In the genomic region with DNA sequence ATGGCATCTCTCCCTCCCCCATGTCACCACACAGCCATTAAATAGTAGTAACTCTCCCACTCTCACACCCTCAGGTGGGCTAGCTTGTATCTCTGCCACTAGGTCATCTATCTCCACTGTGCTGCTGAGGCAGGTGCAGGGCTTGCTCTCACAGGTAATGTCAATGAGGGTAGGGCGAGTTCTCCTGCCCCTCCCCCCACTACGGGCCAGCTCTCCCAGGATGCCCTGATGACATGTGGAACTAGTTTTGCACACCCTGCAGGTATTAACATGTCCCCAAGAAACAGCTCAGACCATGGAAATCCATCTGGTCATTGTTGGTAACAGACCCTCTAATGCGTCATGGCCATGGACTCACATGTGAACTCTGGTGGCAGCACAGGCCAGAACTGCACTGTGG, we compare ENCODE assay signal across 22 mouse cellular contexts.
DNase-seq lines count a peak whose midpoint lies in the region; ATAC-seq lines count a peak whose summit lies in the region.
"Had no signal": no experiment of that assay in that cellular context is flagged by ENCODE, and none has a peak within 500 bp of the region (broad histone marks: within the 10 kb centered on the region; RNA-seq: fewer than 3 reads in every experiment).

No protein-coding gene starts in this region.

- H3K4me1 ChIP-seq in embryonic facial prominence, embryonic 13.5 days = no peaks in the 10 kb centered on the region
- no peaks in the 10 kb centered on the region for H3K4me1 ChIP-seq in embryonic facial prominence, embryonic 10.5 days
- no peaks in the 10 kb centered on the region for H3K4me1 ChIP-seq in hindbrain, embryonic 11.5 days (replicated peaks; ENCODE audit: control insufficient read depth, insufficient read depth, low read length)
- H3K4me1 ChIP-seq in hindbrain, embryonic 12.5 days = no peaks in the 10 kb centered on the region
- H3K4me1 ChIP-seq: forebrain, embryonic 13.5 days; forebrain, embryonic 15.5 days had no signal

- DNase-seq in embryonic facial prominence, embryonic 10.5 days (ENCODE audit: low spot score) = no peak
- no peak for DNase-seq in hindbrain, embryonic 11.5 days (ENCODE audit: low spot score)
- DNase-seq: adrenal gland, adult 8-10 months; adrenal gland, postnatal 14 days; adrenal gland, postnatal 36 days; B cell, adult 2 months; cerebellum, adult 11-12 months; cerebellum, adult 2 months; cerebellum, adult 9-10 months; cerebellum, postnatal 10 days; cerebellum, postnatal 25 days; forebrain, postnatal 0 days had no signal

- WGBS in embryonic facial prominence, embryonic 13.5 days = 71% methylated on average over 3 of the region's 3 CpGs
- WGBS in embryonic facial prominence, embryonic 10.5 days = 82% methylated on average over 3 of the region's 3 CpGs
- WGBS in hindbrain, embryonic 11.5 days = 90% methylated on average over 3 of the region's 3 CpGs
- WGBS in hindbrain, embryonic 12.5 days = 92% methylated on average over 3 of the region's 3 CpGs

- no peaks in the 10 kb centered on the region for H3K27me3 ChIP-seq in embryonic facial prominence, embryonic 13.5 days
- no peaks in the 10 kb centered on the region for H3K27me3 ChIP-seq in embryonic facial prominence, embryonic 10.5 days (replicated peaks; ENCODE audit: low read depth, poor library complexity, severe bottlenecking)
- no peaks in the 10 kb centered on the region for H3K27me3 ChIP-seq in hindbrain, embryonic 11.5 days (ENCODE audit: control insufficient read depth, insufficient read depth, low read length)
- no peaks in the 10 kb centered on the region for H3K27me3 ChIP-seq in hindbrain, embryonic 12.5 days
- H3K27me3 ChIP-seq: CH12.LX; forebrain, embryonic 13.5 days; forebrain, embryonic 15.5 days; Patski had no signal

- no peaks in the 10 kb centered on the region for H3K9me3 ChIP-seq in embryonic facial prominence, embryonic 13.5 days
- H3K9me3 ChIP-seq in embryonic facial prominence, embryonic 10.5 days = no peaks in the 10 kb centered on the region
- H3K9me3 ChIP-seq in hindbrain, embryonic 11.5 days (ENCODE audit: control insufficient read depth, low read length) = no peaks in the 10 kb centered on the region
- no peaks in the 10 kb centered on the region for H3K9me3 ChIP-seq in hindbrain, embryonic 12.5 days (replicated peaks)
- H3K9me3 ChIP-seq: forebrain, embryonic 13.5 days; forebrain, embryonic 15.5 days had no signal

- H3K4me3 ChIP-seq in embryonic facial prominence, embryonic 13.5 days = no peak overlapping the region
- H3K4me3 ChIP-seq in embryonic facial prominence, embryonic 10.5 days = no peak overlapping the region
- H3K4me3 ChIP-seq in hindbrain, embryonic 11.5 days (ENCODE audit: low read depth, low read length) = no peak overlapping the region
- H3K4me3 ChIP-seq in hindbrain, embryonic 12.5 days = no peak overlapping the region
- H3K4me3 ChIP-seq: forebrain, embryonic 13.5 days; forebrain, embryonic 15.5 days had no signal

- no peaks in the 10 kb centered on the region for H3K36me3 ChIP-seq in embryonic facial prominence, embryonic 13.5 days
- H3K36me3 ChIP-seq in embryonic facial prominence, embryonic 10.5 days (replicated peaks) = no peaks in the 10 kb centered on the region
- H3K36me3 ChIP-seq in hindbrain, embryonic 11.5 days (ENCODE audit: control insufficient read depth, insufficient read depth, low read length) = no peaks in the 10 kb centered on the region
- no peaks in the 10 kb centered on the region for H3K36me3 ChIP-seq in hindbrain, embryonic 12.5 days
- H3K36me3 ChIP-seq: forebrain, embryonic 15.5 days; G1E had no signal

- no peak overlapping the region for H3K9ac ChIP-seq in embryonic facial prominence, embryonic 13.5 days
- no peak overlapping the region for H3K9ac ChIP-seq in hindbrain, embryonic 11.5 days (ENCODE audit: low read depth, low read length)
- no peak overlapping the region for H3K9ac ChIP-seq in hindbrain, embryonic 12.5 days
- H3K9ac ChIP-seq: forebrain, embryonic 13.5 days; forebrain, embryonic 15.5 days; forebrain, postnatal 0 days had no signal

- 0 out of 2 replicates have a peak, but pooled peaks have one; percentile 26 for ATAC-seq in embryonic facial prominence, embryonic 13.5 days (ENCODE audit: insufficient number of reproducible peaks, insufficient read depth, low FRiP score, low TSS enrichment, low read depth)
- ATAC-seq in hindbrain, embryonic 11.5 days (ENCODE audit: low FRiP score) = peak; percentile 19; the same call in 1 of the 2 replicates
- ATAC-seq in hindbrain, embryonic 12.5 days (ENCODE audit: low FRiP score) = no peak
- ATAC-seq in monocyte, adult 5-6 weeks (replicated peaks; ENCODE audit: insufficient number of reproducible peaks, low FRiP score, low TSS enrichment, poor library complexity, severe bottlenecking) = peak; percentile 59; the same call in 1 of the 2 replicates
- ATAC-seq: activated CD4-positive, CD25-positive, alpha-beta regulatory T cell, adult 4 months; CD4-positive, CD25-positive, alpha-beta regulatory T cell, adult 4 months; forebrain, embryonic 13.5 days; forebrain, embryonic 15.5 days; forebrain, postnatal 0 days; Patski had no signal

- no peak overlapping the region for H3K27ac ChIP-seq in embryonic facial prominence, embryonic 13.5 days
- H3K27ac ChIP-seq in embryonic facial prominence, embryonic 10.5 days (replicated peaks) = no peak overlapping the region
- H3K27ac ChIP-seq in hindbrain, embryonic 11.5 days (ENCODE audit: low read depth, low read length) = no peak overlapping the region
- no peak overlapping the region for H3K27ac ChIP-seq in hindbrain, embryonic 12.5 days
- H3K27ac ChIP-seq: forebrain, embryonic 13.5 days; forebrain, embryonic 15.5 days had no signal

- H3K4me2 ChIP-seq in embryonic facial prominence, embryonic 13.5 days = no peak overlapping the region
- no peak overlapping the region for H3K4me2 ChIP-seq in hindbrain, embryonic 11.5 days (replicated peaks; ENCODE audit: low read depth, low read length)
- H3K4me2 ChIP-seq in hindbrain, embryonic 12.5 days (replicated peaks) = no peak overlapping the region
- H3K4me2 ChIP-seq: forebrain, embryonic 13.5 days; forebrain, embryonic 15.5 days had no signal
